Mouse (Mus musculus): ENCODE data around the gene Pml. TPM values are rescaled to one million over a fixed set of nuclear protein-coding genes. Genes with fewer than 3 reads are reported as not detected.

Pml gene
- polyA plus RNA-seq, 1 experiment from 2014 or later = 10.6 TPM

DNA sequence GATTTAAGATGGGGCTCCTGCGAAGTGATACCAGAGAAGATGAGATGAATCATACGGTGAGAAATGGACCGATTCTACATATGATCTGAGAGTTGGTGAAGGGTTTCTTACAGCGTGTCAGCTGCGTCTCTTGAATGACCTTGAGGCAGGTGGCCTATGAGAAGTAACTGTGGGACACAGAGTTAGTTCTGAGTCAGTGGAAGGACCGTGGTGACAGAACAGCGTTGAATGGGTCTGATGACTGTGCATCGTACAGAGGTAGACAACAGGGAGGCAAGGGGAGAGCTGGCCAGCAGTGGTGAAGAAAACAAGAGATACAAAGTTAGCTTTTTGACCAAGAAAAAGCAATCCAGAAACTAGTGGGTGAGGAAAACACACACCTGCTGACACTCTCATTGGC lies 736 bp upstream of the Pml start:
- ATAC-seq (ENCODE audit: insufficient read depth, low FRiP score, low TSS enrichment) = no peak
- WGBS = 78% methylated on average over 8 of the region's 8 CpGs
- Histone ChIP-seq H3K36me3 (ENCODE audit: control insufficient read depth, insufficient read depth, low read length) (no peaks in the 10 kb centered on the region), H3K9me3 (ENCODE audit: control insufficient read depth, low read length) (no peaks in the 10 kb centered on the region), H3K9ac (ENCODE audit: low read length) (no peak overlapping the region), H3K27me3 (ENCODE audit: control insufficient read depth, insufficient read depth, low read length) (no peaks in the 10 kb centered on the region), H3K4me3 (ENCODE audit: low read depth, low read length) (no peak overlapping the region), H3K4me1 (ENCODE audit: control insufficient read depth, insufficient read depth, low read length) (peaks cover 15% of the 10 kb centered on the region; the same call in 1 of the 2 replicates), H3K27ac (ENCODE audit: low read depth, low read length) (no peak overlapping the region), H3K4me2 (ENCODE audit: low read depth) (no peak overlapping the region)
- no peak for DNase-seq (ENCODE audit: low spot score)

DNA sequence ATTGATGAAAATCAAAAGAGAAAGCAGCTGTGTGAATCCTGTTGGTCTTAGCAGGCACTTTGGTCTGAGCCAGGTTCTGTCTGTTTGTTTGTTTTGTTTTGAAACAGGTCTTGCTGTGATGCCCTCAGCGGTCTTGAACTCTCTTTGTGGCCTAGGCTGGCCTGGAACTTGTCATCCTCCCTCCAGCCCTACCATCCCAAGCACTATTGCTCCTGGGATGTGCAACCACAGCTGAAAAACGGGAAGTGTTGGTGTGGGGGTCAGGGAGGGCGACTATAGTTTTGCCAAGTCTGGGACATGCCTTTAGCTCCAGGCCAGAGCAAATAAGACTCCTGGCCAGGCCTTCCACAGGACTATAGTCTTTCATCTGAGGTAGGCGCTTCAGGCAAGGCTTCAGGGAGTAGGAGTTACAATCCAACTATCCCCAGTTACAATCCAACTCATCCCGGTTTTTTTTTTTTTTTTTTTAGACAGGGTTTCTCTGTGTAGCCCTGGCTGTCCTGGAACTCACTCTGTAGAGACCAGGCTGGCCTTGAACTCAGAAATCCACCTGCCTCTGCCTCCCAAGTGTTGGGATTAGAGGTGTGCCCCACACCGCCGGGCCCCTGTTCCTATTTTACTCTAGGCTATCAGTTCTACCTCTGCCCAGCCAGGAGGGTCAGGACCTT lies 706 bp downstream of the Pml start:
- H3K4me3 ChIP-seq (ENCODE audit: low read depth, low read length) = peak overlapping the region; percentile 38
- H3K4me2 ChIP-seq (ENCODE audit: low read depth) = peak overlapping the region; percentile 45
- 43% methylated on average over 7 of the region's 7 CpGs for WGBS
- H3K27me3 ChIP-seq (ENCODE audit: control insufficient read depth, insufficient read depth, low read length) = no peaks in the 10 kb centered on the region
- no peak for ATAC-seq (ENCODE audit: insufficient read depth, low FRiP score, low TSS enrichment)
- H3K4me1 ChIP-seq (ENCODE audit: control insufficient read depth, insufficient read depth, low read length) = peaks cover 17% of the 10 kb centered on the region; the same call in 1 of the 2 replicates
- peak overlapping the region; percentile 43 for H3K9ac ChIP-seq (ENCODE audit: low read length)
- no peaks in the 10 kb centered on the region for H3K36me3 ChIP-seq (ENCODE audit: control insufficient read depth, insufficient read depth, low read length)
- H3K9me3 ChIP-seq (ENCODE audit: control insufficient read depth, low read length) = no peaks in the 10 kb centered on the region
- DNase-seq (ENCODE audit: low spot score) = no peak
- H3K27ac ChIP-seq (ENCODE audit: low read depth, low read length) = no peak overlapping the region

DNA sequence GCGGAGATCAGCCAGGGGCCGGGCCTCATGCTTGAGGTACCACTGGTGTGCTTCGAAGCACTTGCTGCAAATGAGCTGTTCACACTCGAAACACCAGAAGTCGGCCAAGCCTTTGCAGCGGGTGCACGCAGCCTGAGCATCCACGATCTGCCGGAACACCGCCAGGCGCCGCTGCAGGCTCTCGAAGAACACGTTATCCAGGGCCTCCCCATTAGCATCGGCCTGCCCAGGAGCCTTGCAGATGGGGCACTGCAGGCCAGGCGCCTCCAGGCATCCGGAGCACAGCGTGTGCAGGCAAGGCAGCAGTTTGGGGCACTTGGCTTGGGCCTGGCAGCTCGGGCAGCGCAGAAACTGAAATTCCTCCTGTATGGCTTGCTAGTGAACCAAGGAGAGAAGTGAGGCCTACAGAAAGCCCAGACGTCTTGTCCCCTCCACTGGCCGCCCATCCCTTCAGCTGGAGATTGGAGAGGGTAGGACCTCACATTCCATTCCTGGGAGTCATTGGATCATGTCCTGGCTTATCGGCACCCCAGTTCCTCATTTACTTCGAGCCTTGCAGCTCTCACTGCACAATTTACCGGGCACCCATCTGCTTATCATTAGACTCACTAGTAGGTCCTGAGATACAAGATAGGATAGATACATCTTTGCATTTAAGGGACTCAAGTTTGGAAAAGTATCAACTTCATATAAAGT lies 2.4 kb downstream of the Pml start:
- Histone ChIP-seq H3K27ac (ENCODE audit: low read depth, low read length) (no peak overlapping the region), H3K4me2 (ENCODE audit: low read depth) (peak overlapping the region; percentile 39), H3K36me3 (ENCODE audit: control insufficient read depth, insufficient read depth, low read length) (no peaks in the 10 kb centered on the region), H3K4me1 (ENCODE audit: control insufficient read depth, insufficient read depth, low read length) (peaks cover 14% of the 10 kb centered on the region; the same call in 1 of the 2 replicates), H3K4me3 (ENCODE audit: low read depth, low read length) (0 out of 2 replicates have a peak overlapping the region, but pooled peaks have one; percentile 2), H3K9me3 (ENCODE audit: control insufficient read depth, low read length) (no peaks in the 10 kb centered on the region), H3K27me3 (ENCODE audit: control insufficient read depth, insufficient read depth, low read length) (no peaks in the 10 kb centered on the region), H3K9ac (ENCODE audit: low read length) (peak overlapping the region; percentile 46)
- ATAC-seq (ENCODE audit: insufficient read depth, low FRiP score, low TSS enrichment) (no peak), DNase-seq (ENCODE audit: low spot score) (peak; percentile 88)
- 13% methylated on average over 25 of the region's 25 CpGs for WGBS

DNA sequence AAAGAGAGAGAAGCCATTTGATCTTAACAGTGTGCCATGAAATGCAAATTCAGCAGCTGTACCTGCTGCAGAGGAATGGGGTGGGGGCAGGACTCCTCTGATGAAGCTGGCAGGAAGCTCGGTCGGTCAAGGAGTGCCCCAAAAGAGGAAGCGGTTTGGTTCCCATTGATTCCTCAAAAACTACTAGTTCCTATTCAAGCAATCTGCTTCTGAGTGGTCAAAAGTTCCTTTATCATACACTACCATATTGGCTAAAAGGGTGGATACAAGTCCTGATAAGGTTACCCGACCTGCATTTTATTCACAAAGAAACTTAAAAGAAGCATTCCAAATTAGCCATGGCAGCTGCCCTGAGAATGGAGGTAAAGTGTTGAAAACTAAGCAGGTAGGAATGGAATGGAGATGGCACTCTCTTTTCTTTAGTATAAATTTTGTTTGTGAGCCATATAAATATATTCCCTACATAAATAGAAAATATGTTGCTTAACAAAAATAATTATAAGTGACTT lies 3.4 kb downstream of the Pml start:
- no peaks in the 10 kb centered on the region for H3K27me3 ChIP-seq (ENCODE audit: control insufficient read depth, insufficient read depth, low read length)
- ATAC-seq (ENCODE audit: insufficient read depth, low FRiP score, low TSS enrichment) = no peak
- H3K9ac ChIP-seq (ENCODE audit: low read length) = no peak overlapping the region
- no peaks in the 10 kb centered on the region for H3K36me3 ChIP-seq (ENCODE audit: control insufficient read depth, insufficient read depth, low read length)
- H3K27ac ChIP-seq (ENCODE audit: low read depth, low read length) = no peak overlapping the region
- WGBS = 52% methylated on average over 4 of the region's 4 CpGs
- H3K4me2 ChIP-seq (ENCODE audit: low read depth) = no peak overlapping the region
- DNase-seq (ENCODE audit: low spot score) = no peak
- no peaks in the 10 kb centered on the region for H3K9me3 ChIP-seq (ENCODE audit: control insufficient read depth, low read length)
- H3K4me3 ChIP-seq (ENCODE audit: low read depth, low read length) = no peak overlapping the region
- H3K4me1 ChIP-seq (ENCODE audit: control insufficient read depth, insufficient read depth, low read length) = peaks cover 14% of the 10 kb centered on the region; the same call in 1 of the 2 replicates

DNA sequence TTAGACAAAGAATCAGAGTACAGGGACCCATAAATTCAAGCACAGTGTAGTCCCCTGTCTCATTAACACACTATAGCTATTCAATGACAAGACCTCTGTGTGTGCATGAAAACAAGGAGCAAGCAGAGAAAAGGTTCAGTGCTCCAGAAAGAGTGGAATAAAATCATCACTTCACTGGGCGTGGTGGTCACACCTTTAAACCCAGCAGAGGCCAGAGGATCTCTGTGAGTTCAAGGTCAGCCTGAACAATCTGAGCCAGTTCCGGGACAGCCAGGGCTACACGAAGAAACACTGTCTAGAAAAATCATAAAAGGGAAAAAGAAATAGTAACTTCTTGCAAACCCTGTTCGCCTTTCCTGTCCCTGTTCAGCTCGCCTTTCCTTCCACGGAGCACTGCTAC lies 5.9 kb downstream of the Pml start:
- Histone ChIP-seq H3K27me3 (ENCODE audit: control insufficient read depth, insufficient read depth, low read length) (no peaks in the 10 kb centered on the region), H3K27ac (ENCODE audit: low read depth, low read length) (no peak overlapping the region), H3K9me3 (ENCODE audit: control insufficient read depth, low read length) (no peaks in the 10 kb centered on the region), H3K4me1 (ENCODE audit: control insufficient read depth, insufficient read depth, low read length) (peaks cover 11% of the 10 kb centered on the region; the same call in 1 of the 2 replicates), H3K9ac (ENCODE audit: low read length) (no peak overlapping the region), H3K4me2 (ENCODE audit: low read depth) (no peak overlapping the region), H3K36me3 (ENCODE audit: control insufficient read depth, insufficient read depth, low read length) (no peaks in the 10 kb centered on the region), H3K4me3 (ENCODE audit: low read depth, low read length) (no peak overlapping the region)
- 86% methylated on average over 6 of the region's 6 CpGs for WGBS
- DNase-seq (ENCODE audit: low spot score) = no peak
- no peak for ATAC-seq (ENCODE audit: insufficient read depth, low FRiP score, low TSS enrichment)

DNA sequence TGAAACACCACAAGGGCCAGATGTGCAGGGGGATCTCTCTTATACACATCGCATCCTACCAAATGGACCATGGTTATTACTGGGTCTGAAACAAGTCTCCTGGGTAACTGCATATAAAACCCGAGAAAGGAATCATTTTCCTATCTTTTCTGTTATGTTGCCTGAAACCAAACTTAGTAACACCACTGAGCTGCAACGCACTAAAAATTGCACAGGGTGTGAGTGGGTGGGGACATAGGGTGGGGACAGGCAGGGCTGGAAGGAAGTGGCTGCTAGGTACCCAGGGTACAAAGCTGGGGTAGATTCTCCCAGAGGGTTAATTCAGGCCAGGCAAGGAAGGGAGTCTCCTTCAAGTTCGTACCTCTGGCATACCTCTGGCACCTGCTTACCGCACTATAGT lies 6.9 kb downstream of the Pml start:
- H3K4me3 ChIP-seq (ENCODE audit: low read depth, low read length) = no peak overlapping the region
- no peak overlapping the region for H3K9ac ChIP-seq (ENCODE audit: low read length)
- peaks cover 11% of the 10 kb centered on the region; the same call in 1 of the 2 replicates for H3K4me1 ChIP-seq (ENCODE audit: control insufficient read depth, insufficient read depth, low read length)
- no peaks in the 10 kb centered on the region for H3K27me3 ChIP-seq (ENCODE audit: control insufficient read depth, insufficient read depth, low read length)
- no peak overlapping the region for H3K4me2 ChIP-seq (ENCODE audit: low read depth)
- no peaks in the 10 kb centered on the region for H3K36me3 ChIP-seq (ENCODE audit: control insufficient read depth, insufficient read depth, low read length)
- no peak for ATAC-seq (ENCODE audit: insufficient read depth, low FRiP score, low TSS enrichment)
- no peak for DNase-seq (ENCODE audit: low spot score)
- WGBS = 85% methylated on average over 5 of the region's 5 CpGs
- H3K9me3 ChIP-seq (ENCODE audit: control insufficient read depth, low read length) = no peaks in the 10 kb centered on the region
- no peak overlapping the region for H3K27ac ChIP-seq (ENCODE audit: low read depth, low read length)

DNA sequence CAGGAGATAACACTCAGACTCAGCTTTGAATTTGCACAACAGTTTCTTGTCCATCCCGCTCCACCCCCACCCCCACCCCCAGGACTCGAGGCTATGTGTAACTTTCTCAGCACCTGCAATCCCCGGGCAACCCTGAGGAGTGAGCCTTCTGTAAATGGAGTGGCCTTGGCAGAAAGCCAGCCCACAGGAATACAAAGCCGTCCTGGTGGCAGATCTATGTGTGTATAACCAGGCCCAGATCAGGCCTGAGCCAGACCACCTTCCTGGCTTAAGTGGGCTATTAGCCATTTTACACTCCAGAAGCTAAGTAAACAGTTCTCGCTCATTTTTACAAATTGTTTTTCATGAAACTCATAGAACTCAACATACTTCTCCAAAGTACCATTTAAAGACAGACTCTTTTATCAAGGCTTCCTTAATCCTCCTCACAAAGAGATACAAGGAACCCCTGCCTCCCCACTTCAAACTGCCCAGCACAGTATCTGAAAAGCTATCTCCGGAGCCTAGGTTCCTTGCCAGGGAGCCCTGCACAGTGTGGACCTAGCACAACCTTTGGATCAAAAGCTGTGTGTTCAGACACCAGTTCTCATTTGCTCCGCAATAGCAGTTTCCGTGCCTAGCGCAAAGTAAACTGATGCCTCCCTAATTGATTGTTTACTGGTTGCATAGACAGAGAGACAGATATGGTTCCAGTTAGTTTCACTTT lies 7.7 kb downstream of the Pml start:
- DNase-seq (ENCODE audit: low spot score) (peak; percentile 30), ATAC-seq (ENCODE audit: insufficient read depth, low FRiP score, low TSS enrichment) (no peak)
- no peaks in the 10 kb centered on the region for H3K36me3 ChIP-seq (ENCODE audit: control insufficient read depth, insufficient read depth, low read length)
- no peaks in the 10 kb centered on the region for H3K9me3 ChIP-seq (ENCODE audit: control insufficient read depth, low read length)
- no peak overlapping the region for H3K4me2 ChIP-seq (ENCODE audit: low read depth)
- no peaks in the 10 kb centered on the region for H3K27me3 ChIP-seq (ENCODE audit: control insufficient read depth, insufficient read depth, low read length)
- no peak overlapping the region for H3K9ac ChIP-seq (ENCODE audit: low read length)
- whole genome bisulfite sequencing = 64% methylated on average over 9 of the region's 9 CpGs
- 0 out of 2 replicates have a peak, but pooled peaks cover 5% of the 10 kb centered on the region for H3K4me1 ChIP-seq (ENCODE audit: control insufficient read depth, insufficient read depth, low read length)
- no peak overlapping the region for H3K4me3 ChIP-seq (ENCODE audit: low read depth, low read length)
- H3K27ac ChIP-seq (ENCODE audit: low read depth, low read length) = no peak overlapping the region

DNA sequence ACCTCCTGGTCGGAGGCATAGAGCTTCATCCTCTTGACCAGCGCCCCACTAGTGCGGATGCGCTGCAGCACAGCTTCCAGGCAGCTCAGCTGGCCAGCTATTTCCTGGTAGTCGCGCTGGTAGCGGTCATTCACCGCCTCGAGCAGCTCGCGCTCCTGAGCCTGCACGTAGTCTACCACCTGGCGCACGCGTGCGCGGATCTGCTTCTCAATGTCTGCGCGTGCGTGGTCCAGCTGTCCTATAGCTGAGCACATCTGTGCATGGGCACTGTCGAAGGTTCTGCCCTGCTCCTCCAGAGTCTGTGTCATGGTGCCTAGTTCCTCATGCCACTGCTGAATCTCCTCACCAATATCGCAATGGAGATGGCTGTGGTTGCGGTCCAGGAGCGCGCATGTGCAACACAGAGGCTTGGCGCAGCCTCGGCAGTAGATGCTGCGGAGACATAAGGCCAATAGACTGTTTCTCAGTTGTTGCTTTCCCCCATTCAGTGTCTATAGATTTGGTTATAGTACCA lies 15.0 kb downstream of the Pml start:
- Histone ChIP-seq H3K4me3 (ENCODE audit: low read depth, low read length) (no peak overlapping the region), H3K4me1 (ENCODE audit: control insufficient read depth, insufficient read depth, low read length) (no peaks in the 10 kb centered on the region), H3K4me2 (ENCODE audit: low read depth) (no peak overlapping the region), H3K27ac (ENCODE audit: low read depth, low read length) (no peak overlapping the region), H3K9me3 (ENCODE audit: control insufficient read depth, low read length) (no peaks in the 10 kb centered on the region), H3K36me3 (ENCODE audit: control insufficient read depth, insufficient read depth, low read length) (peaks cover 5% of the 10 kb centered on the region; the same call in 1 of the 2 replicates), H3K27me3 (ENCODE audit: control insufficient read depth, insufficient read depth, low read length) (no peaks in the 10 kb centered on the region), H3K9ac (ENCODE audit: low read length) (no peak overlapping the region)
- ATAC-seq (ENCODE audit: insufficient read depth, low FRiP score, low TSS enrichment) (no peak), DNase-seq (ENCODE audit: low spot score) (no peak)
- WGBS = 96% methylated on average over 28 of the region's 28 CpGs

Measured in neural tube, embryonic 11.5 days (tissue).